Mouse (Mus musculus) thymus, adult 2 months (tissue): ENCODE measurements around the gene Wwox.

Experiments used
- CTCF ChIP-seq: fragments of 200-500 bp; IDR thresholded peaks from 2 replicates; pipeline ENCODE4 v1.5.1; 2012; ENCODE audit warnings: mild to moderate bottlenecking, control low read depth, low read length, moderate library complexity, borderline replicate concordance; ENCODE audit not compliant: control insufficient read depth, poor library complexity, insufficient read depth; ENCODE audit errors: extremely low read depth
- POLR2A ChIP-seq: fragments of 200-500 bp; IDR thresholded peaks from 2 replicates; pipeline ENCODE4 v1.6.1; 2012; ENCODE audit warnings: mild to moderate bottlenecking, low read length, control low read depth, moderate library complexity; ENCODE audit not compliant: control insufficient read depth, poor library complexity, insufficient read depth; ENCODE audit errors: extremely low read depth

DNA sequence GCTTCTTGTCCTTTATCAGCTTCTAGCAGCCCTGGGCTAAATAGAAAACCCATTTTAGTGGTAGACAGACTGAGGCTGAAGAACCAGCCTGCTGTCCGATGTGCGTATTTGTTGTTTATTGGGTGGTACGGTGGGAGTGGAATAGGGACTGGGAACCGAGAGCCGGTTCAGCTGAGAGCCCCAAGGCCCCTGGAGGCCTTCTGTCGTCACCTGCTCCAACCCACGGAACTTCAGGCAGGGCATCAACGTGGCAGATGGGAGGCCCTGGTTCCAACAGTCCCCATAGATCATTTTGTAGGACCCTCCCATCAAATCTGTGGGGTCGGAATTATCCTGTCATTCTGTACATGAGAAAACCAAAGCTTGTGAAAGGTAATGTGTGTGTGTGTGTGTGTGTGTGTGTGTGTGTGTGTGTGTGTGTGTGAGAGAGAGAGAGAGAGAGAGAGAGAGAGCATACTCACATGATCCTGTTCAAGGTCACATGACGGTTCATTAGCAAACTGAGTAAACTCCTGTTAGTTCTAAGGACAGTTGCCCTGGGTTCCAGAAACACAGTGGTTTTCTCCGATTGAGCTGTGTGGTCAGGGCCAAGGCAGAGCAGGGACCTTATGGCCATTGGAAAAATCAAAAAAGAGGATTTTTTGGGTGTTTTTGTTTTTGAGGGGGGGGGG, 443.6 kb downstream of the Wwox start:
- TF ChIP-seq POLR2A (no peak), CTCF (no peak)
